Mouse (Mus musculus): Measurements from ENCODE around the gene Dbnl. TPM values are rescaled to one million over a fixed set of nuclear protein-coding genes. Genes with fewer than 3 reads are reported as not detected.

Dbnl gene
- polyA plus RNA-seq, 1 experiment from 2014 or later = 99.8 TPM

DNA sequence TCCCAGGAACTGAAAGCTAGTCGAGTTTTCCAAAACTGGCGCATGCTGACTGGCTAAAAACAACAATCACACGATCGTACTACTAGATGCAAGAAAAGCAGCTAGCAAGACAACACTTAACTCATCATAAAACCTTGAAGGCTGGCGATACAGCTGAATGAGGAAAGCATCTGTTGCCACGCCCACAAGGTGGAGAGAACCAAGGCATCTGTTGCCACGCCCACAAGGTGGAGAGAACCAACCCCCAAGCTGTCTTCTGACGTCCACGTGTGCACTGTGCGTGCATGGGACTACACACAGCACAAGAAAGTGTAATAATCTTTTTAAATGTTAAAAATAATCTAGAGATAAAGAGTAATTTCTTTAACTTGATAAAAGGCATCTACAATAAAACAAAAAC is 25.1 kb downstream of the Dbnl start:
- Histone ChIP-seq H3K36me3 (ENCODE audit: control insufficient read depth, insufficient read depth, low read length) (no peaks in the 10 kb centered on the region), H3K4me3 (ENCODE audit: low read depth, low read length) (no peak overlapping the region), H3K27me3 (ENCODE audit: control insufficient read depth, insufficient read depth, low read length) (no peaks in the 10 kb centered on the region), H3K4me2 (replicated peaks; ENCODE audit: low read depth) (no peak overlapping the region), H3K9ac (ENCODE audit: low read length) (no peak overlapping the region), H3K4me1 (replicated peaks; ENCODE audit: control insufficient read depth, insufficient read depth) (no peaks in the 10 kb centered on the region), H3K9me3 (ENCODE audit: control insufficient read depth, low read length) (no peaks in the 10 kb centered on the region), H3K27ac (replicated peaks) (no peak overlapping the region)
- DNase-seq (ENCODE audit: low spot score) (no peak), ATAC-seq (ENCODE audit: low FRiP score, low TSS enrichment) (no peak)
- TF ChIP-seq EP300 (optimal IDR thresholded peaks at IDR 0.05) (no peak), CTCF (IDR thresholded peaks at IDR 0.05; ENCODE audit: low read depth) (no peak)
- 71% methylated on average over 10 of the region's 10 CpGs for WGBS

DNA sequence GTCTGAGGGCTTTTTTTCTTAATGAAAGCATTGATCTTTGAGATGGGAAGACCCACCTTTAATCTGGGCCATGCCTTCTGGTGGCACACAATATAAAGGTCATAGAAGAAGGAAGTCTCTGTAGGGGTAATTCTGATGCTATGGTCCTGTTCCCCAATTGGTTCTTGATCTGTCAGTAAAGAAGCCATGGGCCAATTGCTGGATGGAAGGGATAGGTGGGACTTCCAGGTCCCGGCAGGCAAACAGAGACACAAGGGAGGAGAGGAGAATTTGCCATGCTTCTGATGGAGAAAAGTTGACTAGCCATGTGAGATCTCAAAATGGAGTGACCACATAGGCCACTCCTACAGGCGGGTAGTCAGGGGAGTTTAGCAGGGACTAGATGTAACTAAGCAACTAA is 30.9 kb downstream of the Dbnl start:
- no peak for TF ChIP-seq EP300 (optimal IDR thresholded peaks at IDR 0.05)
- TF ChIP-seq CTCF (IDR thresholded peaks at IDR 0.05; ENCODE audit: low read depth) = no peak
- 62% methylated on average over 2 of the region's 2 CpGs for whole genome bisulfite sequencing
- no peak overlapping the region for H3K4me2 ChIP-seq (replicated peaks; ENCODE audit: low read depth)

DNA sequence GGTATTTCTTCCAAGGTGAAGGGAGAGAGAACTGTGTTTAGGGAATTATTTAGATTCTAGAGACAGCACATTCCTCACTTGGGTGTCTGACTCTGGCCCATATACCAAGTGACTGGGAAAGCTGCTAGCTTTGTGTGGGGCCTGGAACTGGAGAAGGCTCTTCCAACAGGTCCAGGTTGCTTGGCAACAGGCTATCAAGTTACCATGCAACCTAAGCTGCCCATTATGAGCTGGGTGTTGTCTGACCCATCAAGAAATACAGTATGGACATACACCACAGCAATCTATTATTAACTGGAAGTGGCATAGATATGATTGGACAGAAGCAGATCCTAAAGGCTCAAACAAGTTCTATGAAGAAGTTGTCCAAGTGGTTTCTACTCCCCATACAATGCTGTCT is 37.1 kb downstream of the Dbnl start:
- H3K9me3 ChIP-seq (ENCODE audit: control insufficient read depth, low read length) = no peaks in the 10 kb centered on the region
- H3K4me3 ChIP-seq (ENCODE audit: low read depth, low read length) = no peak overlapping the region
- H3K36me3 ChIP-seq (ENCODE audit: control insufficient read depth, insufficient read depth, low read length) = peaks cover 13% of the 10 kb centered on the region
- ATAC-seq (ENCODE audit: low FRiP score, low TSS enrichment) (no peak), DNase-seq (ENCODE audit: low spot score) (no peak)
- H3K4me1 ChIP-seq (replicated peaks; ENCODE audit: control insufficient read depth, insufficient read depth) = no peaks in the 10 kb centered on the region
- H3K9ac ChIP-seq (ENCODE audit: low read length) = no peak overlapping the region
- H3K4me2 ChIP-seq (replicated peaks; ENCODE audit: low read depth) = no peak overlapping the region
- no peak overlapping the region for H3K27ac ChIP-seq (replicated peaks)
- TF ChIP-seq CTCF (IDR thresholded peaks at IDR 0.05; ENCODE audit: low read depth) = no peak
- H3K27me3 ChIP-seq (ENCODE audit: control insufficient read depth, insufficient read depth, low read length) = no peaks in the 10 kb centered on the region

More for the DNA sequence above, 30.9 kb downstream of the Dbnl start:
- Histone ChIP-seq H3K36me3 (ENCODE audit: control insufficient read depth, insufficient read depth, low read length) (no peaks in the 10 kb centered on the region), H3K4me1 (replicated peaks; ENCODE audit: control insufficient read depth, insufficient read depth) (no peaks in the 10 kb centered on the region), H3K9ac (ENCODE audit: low read length) (no peak overlapping the region), H3K27me3 (ENCODE audit: control insufficient read depth, insufficient read depth, low read length) (no peaks in the 10 kb centered on the region), H3K27ac (replicated peaks) (no peak overlapping the region), H3K4me3 (ENCODE audit: low read depth, low read length) (no peak overlapping the region), H3K9me3 (ENCODE audit: control insufficient read depth, low read length) (no peaks in the 10 kb centered on the region)
- DNase-seq (ENCODE audit: low spot score) (no peak), ATAC-seq (ENCODE audit: low FRiP score, low TSS enrichment) (no peak)

DNA sequence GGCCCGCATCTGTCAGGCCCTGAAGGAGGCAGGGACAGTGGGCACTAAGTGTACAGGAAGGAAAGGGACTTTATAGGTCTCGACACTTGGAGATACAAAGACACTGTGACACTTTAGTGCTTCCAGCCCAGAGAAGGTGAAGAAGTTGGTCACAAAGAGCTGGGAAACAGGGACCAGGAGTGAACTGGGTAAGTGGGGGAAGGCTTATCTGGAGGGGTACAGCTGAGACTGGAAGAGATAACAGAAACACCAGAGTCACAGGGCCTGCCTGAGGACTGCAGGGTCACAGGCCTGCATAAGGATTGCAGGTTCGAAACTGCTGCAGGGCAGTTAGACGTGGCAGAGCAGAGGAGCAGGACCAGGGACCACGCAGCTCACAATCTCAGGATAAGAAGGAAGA is 39.6 kb downstream of the Dbnl start:
- DNase-seq (ENCODE audit: low spot score) (no peak), ATAC-seq (ENCODE audit: low FRiP score, low TSS enrichment) (no peak)
- no peak overlapping the region for H3K4me3 ChIP-seq (ENCODE audit: low read depth, low read length)
- H3K27ac ChIP-seq (replicated peaks) = no peak overlapping the region
- no peaks in the 10 kb centered on the region for H3K9me3 ChIP-seq (ENCODE audit: control insufficient read depth, low read length)
- no peak overlapping the region for H3K4me2 ChIP-seq (replicated peaks; ENCODE audit: low read depth)
- no peaks in the 10 kb centered on the region for H3K27me3 ChIP-seq (ENCODE audit: control insufficient read depth, insufficient read depth, low read length)
- H3K4me1 ChIP-seq (replicated peaks; ENCODE audit: control insufficient read depth, insufficient read depth) = no peaks in the 10 kb centered on the region
- 89% methylated on average over 5 of the region's 5 CpGs for WGBS
- H3K36me3 ChIP-seq (ENCODE audit: control insufficient read depth, insufficient read depth, low read length) = peaks cover 22% of the 10 kb centered on the region
- no peak overlapping the region for H3K9ac ChIP-seq (ENCODE audit: low read length)
- TF ChIP-seq CTCF (IDR thresholded peaks at IDR 0.05; ENCODE audit: low read depth) = no peak
- TF ChIP-seq EP300 (optimal IDR thresholded peaks at IDR 0.05) = no peak

DNA sequence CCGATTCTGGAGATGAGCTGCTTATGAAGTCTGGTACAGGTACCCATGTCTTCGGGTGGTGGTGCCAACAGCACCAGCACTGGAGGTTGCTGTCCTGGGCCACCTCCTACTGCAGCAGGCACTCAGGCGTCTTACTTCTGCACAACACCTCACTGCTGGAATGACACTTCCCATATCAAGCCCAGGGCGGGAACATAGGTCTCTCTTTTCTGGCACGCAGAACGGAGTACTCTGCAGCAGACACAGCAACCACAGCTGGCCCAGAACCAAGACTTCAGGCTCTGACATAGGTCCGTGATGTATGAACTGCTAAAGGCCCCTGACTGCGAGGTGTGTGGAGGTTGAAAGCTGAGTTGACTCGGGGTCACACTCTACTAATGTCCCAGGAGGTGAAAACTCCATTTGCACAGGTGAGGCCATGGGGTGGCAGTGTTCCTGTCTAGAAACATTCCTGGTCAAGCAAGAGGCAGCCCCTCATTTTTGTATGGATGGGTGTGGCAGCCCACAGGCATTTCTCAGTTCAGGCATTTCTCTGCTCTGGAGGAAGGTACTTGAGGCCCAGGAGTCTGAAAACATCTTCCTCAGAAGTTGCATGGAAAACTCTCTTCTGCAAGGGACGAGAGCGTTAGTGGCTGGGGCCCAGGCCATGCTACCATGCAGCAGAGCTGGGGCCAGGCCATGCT is 40.4 kb downstream of the Dbnl start:
- no peak overlapping the region for H3K27ac ChIP-seq (replicated peaks)
- H3K36me3 ChIP-seq (ENCODE audit: control insufficient read depth, insufficient read depth, low read length) = peaks cover 22% of the 10 kb centered on the region
- H3K4me3 ChIP-seq (ENCODE audit: low read depth, low read length) = no peak overlapping the region
- H3K9me3 ChIP-seq (ENCODE audit: control insufficient read depth, low read length) = no peaks in the 10 kb centered on the region
- H3K27me3 ChIP-seq (ENCODE audit: control insufficient read depth, insufficient read depth, low read length) = no peaks in the 10 kb centered on the region
- WGBS = 79% methylated on average over 11 of the region's 11 CpGs
- no peak overlapping the region for H3K9ac ChIP-seq (ENCODE audit: low read length)
- TF ChIP-seq EP300 (optimal IDR thresholded peaks at IDR 0.05) = no peak
- no peak for TF ChIP-seq CTCF (IDR thresholded peaks at IDR 0.05; ENCODE audit: low read depth)
- DNase-seq (ENCODE audit: low spot score) = no peak
- no peak for ATAC-seq (ENCODE audit: low FRiP score, low TSS enrichment)
- H3K4me2 ChIP-seq (replicated peaks; ENCODE audit: low read depth) = no peak overlapping the region
- no peaks in the 10 kb centered on the region for H3K4me1 ChIP-seq (replicated peaks; ENCODE audit: control insufficient read depth, insufficient read depth)

DNA sequence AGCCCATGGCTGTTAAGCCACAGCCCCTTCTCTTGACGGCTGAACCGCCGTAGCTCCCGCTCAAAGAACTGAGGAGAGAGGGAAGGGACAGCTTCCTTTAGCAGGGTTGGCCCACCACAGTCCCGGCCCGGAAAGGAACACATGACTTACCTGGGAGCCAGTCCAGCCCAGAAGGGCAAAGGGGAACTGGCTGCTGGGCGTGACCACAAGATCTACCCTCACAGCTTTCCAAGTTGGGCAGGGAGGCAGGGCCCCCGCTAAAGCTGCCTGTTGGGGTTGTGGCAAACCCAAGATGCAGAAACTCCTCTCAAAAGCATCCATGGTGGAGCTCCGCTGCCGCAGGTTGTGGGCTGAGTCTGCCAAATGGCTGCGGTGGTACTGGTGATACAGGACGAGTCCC is 41.0 kb downstream of the Dbnl start:
- no peak for ATAC-seq (ENCODE audit: low FRiP score, low TSS enrichment)
- DNase-seq (ENCODE audit: low spot score) = no peak
- H3K27ac ChIP-seq (replicated peaks) = no peak overlapping the region
- 90% methylated on average over 12 of the region's 12 CpGs for WGBS
- H3K9me3 ChIP-seq (ENCODE audit: control insufficient read depth, low read length) = no peaks in the 10 kb centered on the region
- H3K9ac ChIP-seq (ENCODE audit: low read length) = no peak overlapping the region
- H3K4me3 ChIP-seq (ENCODE audit: low read depth, low read length) = no peak overlapping the region
- no peaks in the 10 kb centered on the region for H3K4me1 ChIP-seq (replicated peaks; ENCODE audit: control insufficient read depth, insufficient read depth)
- H3K27me3 ChIP-seq (ENCODE audit: control insufficient read depth, insufficient read depth, low read length) = no peaks in the 10 kb centered on the region
- no peak overlapping the region for H3K4me2 ChIP-seq (replicated peaks; ENCODE audit: low read depth)
- peaks cover 22% of the 10 kb centered on the region for H3K36me3 ChIP-seq (ENCODE audit: control insufficient read depth, insufficient read depth, low read length)
- TF ChIP-seq EP300 (optimal IDR thresholded peaks at IDR 0.05) (no peak), CTCF (IDR thresholded peaks at IDR 0.05; ENCODE audit: low read depth) (no peak)

Data from stomach, postnatal 0 days (tissue).